Mouse (Mus musculus): ENCODE results near the gene Cox10.
A peak's percentile ranks its signal among the peaks of the same experiment; 100 is the strongest.

The Cox10 gene

DNA sequence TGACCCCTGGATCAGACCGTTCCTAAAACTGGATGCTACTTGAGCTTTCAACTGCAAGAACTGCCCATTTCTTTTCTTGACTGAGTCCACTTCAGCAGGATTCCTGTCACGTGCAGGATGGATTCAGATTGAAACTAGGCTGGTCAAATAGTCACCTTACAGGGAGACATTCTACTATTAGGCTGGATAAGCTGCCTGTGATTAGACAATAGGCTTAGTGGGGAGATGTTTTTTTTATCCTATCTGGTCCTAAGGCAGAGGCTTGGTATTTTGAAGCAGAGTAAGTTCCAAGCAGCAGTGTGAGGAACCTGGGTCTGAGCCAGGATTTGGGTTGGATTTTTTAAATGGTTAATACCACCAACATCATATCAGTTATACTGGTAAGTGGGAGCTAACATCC, 125.4 kb downstream of the Cox10 start:
- DNase-seq (ENCODE audit: low spot score): no peak

DNA sequence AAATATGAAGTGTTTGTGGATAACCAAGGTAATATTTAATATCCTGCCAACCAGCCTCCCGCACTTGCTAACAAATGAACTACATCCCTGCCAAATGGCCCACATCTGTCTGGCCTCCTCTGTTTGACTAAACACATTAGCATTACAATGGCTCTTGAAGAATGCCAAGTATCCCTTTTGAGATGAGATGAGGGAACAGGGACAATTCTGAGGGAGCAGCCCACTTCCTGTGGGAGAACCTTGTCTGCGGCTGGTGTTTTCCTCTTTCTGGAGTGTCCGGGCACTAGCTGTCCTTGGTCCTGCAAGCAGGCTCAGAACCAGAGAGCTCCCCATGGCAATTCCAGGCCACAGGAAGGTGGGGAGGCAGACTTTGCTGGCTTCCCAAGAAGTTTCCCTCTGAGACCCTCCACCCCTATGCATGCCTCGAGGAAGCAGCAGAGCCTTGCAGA, 126.5 kb downstream of the Cox10 start:
- DNase-seq (ENCODE audit: low spot score): no peak

DNA sequence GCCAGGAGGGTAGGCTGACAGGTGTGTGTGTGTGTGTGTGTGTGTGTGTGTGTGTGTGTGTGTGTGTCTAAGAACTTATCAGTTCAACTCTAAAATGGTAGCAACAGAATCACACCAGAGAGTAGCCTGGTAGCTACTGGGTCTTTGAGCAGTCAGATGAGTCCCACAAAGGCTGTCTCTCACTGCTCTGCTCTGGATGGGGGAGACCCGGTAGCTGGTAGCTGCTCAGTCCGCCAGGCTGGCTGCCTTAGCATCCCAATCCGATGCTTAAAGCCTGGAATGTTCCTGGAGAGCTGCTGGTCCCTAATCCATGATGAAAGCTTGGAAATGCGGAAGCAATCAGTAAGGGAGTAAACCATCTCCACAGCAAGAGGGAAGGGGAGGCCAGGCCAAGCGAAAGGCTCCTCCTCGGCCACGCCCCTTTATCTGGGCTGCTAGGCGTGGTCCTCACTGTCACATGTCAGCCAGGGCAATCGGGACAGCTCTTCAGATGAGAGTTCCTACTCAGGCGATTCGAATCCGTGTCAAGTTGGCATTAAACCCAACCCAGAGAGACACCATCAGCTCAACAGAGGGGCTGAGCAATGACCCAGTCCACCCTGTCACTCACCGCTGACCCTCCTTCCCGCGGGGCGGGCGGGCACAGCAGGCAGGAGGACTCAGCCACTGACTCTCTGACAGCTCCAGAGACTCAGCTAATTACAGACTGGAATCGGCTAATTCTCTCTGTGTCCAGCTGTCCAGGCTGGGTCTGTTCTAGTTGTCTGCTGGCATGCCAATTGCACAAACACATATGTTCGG, 127.2 kb downstream of the Cox10 start:
- no peak for DNase-seq (ENCODE audit: low spot score)

DNA sequence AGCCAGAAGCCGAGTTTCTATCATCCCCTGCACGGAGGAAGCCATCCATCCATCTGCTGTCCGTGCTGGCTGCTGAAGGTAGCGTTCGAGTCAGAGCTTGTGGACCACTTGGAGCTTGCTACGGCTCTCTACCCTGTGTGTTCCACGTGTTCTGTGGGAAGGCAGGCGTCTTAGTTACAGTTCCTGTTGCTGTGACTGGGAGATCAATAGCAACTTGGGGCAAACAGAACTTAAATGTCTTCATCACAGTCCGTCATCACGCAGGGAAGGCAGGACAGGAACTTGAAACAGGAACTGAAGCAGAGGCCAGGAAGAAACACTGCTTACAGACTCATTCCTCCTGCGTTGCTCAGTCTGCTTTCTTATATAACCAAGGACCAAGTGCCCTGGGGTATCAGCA, 130.9 kb downstream of the Cox10 start:
- DNase-seq (ENCODE audit: low spot score): no peak

DNA sequence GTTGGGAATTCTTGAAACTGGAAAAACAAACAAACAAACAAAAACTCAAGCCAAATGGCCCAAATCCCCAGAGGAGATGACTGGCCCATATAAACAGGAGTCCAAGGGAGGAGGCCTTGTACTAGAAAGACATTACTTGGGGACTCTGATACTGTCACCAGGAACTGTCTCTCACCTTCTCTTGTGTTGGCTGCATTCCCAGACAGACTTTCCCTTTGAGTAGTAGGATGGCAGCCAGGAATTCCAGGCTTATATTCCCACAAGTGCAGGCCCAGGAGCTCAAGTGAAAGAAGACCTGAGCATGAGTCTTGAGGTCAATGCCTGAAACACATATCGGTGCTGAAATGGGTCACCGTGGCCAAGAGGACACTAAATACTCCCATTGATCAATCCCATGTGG, 132.2 kb downstream of the Cox10 start:
- DNase-seq (ENCODE audit: low spot score): no peak

DNA sequence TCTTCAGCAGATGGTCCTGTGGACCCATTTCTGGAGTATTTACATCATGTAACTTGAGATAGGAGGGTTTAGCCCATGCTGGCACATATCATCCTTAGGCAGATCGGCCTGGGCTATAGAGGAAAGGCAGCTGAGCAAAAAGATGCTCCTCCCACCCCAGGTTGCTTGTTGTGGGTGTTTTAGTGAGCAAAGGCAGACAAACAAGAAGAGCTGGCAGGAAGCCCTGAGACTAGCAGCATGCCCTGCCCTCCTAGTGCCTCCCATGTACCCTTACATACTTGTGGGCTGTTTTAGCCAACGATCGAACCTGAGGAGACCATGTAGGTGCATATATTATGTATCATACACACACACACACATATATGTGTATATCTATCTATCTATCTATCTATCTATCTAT, 135.3 kb downstream of the Cox10 start:
- no peak for DNase-seq (ENCODE audit: low spot score)

DNA sequence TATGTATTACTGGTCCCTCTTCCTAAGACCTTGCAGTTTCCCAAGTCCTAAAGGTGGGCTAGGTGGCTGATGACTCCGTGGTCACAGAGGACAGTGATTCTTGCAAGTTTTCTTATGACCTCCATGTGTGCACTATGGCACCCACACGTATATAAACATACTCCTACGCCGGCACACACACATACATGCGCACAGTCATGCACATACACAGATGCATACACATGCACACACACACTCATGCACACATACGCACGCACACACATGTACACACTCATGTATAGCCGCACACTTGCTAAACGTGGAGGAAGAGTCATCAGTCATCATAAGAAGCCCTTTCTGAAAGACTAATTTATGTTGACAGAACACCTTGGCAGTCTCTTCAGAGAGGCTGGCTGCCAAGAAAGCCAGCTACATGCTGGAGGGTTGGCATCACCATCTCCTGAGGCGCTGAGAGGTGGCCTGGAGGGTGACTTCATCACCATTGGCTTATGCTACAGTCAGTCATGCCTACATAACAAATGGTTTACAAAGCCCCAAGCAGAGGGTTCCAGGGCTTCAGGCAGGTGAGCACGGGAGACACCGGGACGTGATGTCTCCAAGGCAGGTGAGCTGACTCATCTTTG, 135.9 kb downstream of the Cox10 start:
- DNase-seq (ENCODE audit: low spot score): no peak

DNA sequence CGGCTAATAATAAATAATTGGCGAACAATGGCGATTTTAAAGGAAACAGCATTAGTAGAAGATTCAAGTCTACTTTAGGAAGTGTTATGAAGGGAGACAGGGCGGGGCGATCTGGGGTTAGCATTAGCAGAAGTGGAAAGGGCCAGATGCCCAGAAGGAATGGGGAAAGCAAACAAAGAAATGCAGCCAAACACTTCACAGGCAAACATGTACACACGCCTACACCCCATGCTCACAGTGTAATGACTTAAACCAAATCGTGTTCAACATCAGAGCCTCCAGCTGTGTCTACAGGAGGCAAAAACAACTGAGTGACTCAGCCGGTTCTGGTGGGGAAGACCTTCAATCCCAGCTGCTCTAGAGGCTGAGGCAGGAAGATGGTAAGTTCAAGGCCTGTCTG, 137.1 kb downstream of the Cox10 start:
- DNase-seq (ENCODE audit: low spot score): no peak

DNA sequence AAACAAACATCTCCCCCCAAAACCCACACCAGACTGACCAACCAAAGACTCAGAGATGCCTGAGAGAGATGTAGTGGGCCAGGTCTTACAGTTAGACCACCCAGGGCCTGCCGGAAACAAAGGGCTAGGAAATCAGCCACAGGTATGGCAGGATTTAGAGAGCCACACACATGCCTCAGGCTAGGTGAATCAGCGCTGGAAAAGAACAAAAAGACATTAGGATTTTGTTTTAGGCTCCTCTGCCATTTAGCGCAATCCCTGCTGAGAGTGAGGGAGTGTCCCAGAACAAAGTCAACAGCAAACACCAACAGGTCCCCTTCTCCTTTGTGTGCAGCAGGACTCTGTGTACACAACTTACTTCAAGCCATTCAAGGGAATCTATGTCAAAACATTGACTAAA, 142.6 kb downstream of the Cox10 start:
- DNase-seq (ENCODE audit: low spot score): no peak

DNA sequence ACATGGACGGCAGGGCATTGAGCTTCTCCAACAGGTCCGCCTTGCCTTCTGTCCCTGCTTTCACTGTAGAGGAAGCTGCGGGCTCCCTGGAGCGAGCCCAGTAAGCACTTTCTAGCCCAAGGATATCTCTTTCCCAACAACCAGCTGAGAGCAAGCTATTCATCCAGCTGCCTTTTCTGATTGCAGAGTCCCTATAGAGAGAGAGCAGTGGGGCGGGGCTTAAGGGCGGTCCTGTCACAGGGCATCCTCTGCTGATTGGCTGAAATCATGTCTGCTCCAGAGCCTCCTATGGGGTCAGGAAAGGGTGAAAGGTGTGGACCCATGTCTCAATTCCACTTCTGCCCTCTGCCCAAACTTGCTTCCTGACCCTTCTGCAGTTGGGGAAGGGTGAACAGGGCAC, 152.4 kb downstream of the Cox10 start:
- DNase-seq (ENCODE audit: low spot score): no peak

DNA sequence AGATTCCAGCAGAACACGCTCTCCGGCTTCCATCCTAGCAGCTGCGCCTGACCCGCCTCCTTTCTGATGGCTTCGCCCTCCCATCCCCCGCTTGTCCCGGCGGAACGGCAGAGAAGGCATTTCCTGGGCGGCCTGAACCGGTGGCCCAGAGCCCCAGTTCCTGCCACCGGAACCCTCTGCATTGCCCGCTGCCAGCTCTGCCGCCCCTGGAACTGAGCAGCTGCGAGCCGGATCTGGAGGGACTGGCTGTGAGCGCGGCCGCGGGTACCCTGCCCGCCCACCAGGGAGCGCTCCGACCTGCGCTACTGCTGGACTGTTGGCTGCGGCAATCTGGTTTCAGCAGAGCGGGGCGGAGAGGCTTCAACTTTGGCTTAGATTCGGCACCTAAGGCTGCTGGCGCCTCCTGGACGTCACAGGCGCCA, 154.1 kb downstream of the Cox10 start:
- peak; percentile 62 for DNase-seq (ENCODE audit: low spot score)

DNA sequence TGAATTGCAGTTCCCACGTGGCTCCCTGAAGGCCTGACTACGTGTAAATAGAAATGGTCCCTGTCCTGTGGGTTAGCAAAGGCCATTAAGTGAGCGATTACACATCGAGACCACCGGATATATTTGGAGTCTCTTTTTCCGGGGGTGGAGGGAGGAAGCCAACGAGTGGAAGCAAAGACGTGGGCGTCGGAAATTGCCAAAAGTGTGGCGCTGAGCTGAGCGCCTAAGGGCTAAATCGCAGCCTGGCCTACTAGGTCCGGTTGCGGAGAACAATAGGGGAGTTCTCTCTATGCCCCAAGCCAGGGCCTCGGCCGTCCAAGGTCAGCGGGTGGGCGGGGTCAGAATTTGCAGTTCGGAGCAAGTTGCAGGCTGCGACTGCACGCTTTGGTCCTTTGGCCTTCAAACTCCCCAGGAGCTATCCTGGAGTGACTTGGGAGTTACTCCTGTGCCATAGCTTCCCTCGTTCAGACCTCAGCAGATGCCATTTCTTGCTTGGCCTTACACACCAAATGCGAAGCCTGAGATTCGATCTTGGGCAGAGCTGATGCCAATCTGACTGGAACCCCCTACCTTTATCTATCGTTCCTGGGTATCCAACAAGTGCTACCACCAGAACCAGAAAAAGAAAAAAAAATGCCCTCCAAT, 154.9 kb downstream of the Cox10 start:
- DNase-seq (ENCODE audit: low spot score): no peak

DNA sequence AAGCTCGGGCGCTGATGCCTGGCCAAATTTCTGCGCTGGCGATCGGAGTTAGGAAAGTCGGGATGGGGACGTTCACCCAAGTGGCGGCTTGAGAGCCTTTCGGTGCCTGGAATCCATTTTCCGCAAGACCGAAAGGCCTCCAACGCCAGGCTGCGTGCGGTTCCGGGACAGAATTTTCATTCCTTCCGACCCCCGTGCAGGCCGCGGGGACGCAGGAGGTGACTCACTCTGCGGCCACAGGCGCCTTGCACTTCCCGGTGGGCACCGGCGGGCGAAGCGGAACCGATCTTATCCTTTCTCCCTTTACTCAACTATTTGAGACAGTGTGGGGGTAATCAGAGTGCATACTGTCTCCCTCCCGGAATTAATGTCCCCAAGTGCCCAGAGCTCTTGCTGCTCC, 155.9 kb downstream of the Cox10 start:
- peak; percentile 17 for DNase-seq (ENCODE audit: low spot score)

DNA sequence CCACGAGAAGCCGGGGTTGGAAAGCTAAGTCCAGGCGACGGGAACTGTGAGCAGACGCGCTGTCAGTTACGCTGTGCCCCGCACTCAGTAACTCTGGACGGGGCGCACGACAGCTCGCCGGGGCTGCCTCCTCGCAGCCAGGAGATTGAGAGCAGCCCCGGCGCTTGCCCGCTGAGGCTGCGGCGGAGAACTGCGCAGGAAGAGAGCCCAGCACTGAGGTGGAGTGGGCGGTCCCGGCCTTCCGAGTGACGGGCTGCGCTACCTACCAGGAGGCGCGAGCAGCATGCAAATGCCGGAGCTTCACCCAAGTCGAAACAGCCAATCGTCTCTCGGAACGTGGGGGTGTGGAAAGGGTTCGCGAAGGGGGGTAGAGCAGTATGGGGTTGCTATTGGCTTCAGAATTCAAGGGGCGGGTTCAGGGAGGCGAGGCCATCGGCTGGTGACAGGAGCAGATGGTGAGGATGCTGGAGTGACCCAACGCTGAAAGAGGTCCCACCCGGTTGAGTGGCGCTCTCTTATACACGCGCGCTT, 157.1 kb downstream of the Cox10 start, which contains the start of gene Hs3st3b1:
Gene Hs3st3b1 (minus strand): TSS at position 200 of the 531 bp plus-strand sequence.
- peak; percentile 78 for DNase-seq (ENCODE audit: low spot score)

DNA sequence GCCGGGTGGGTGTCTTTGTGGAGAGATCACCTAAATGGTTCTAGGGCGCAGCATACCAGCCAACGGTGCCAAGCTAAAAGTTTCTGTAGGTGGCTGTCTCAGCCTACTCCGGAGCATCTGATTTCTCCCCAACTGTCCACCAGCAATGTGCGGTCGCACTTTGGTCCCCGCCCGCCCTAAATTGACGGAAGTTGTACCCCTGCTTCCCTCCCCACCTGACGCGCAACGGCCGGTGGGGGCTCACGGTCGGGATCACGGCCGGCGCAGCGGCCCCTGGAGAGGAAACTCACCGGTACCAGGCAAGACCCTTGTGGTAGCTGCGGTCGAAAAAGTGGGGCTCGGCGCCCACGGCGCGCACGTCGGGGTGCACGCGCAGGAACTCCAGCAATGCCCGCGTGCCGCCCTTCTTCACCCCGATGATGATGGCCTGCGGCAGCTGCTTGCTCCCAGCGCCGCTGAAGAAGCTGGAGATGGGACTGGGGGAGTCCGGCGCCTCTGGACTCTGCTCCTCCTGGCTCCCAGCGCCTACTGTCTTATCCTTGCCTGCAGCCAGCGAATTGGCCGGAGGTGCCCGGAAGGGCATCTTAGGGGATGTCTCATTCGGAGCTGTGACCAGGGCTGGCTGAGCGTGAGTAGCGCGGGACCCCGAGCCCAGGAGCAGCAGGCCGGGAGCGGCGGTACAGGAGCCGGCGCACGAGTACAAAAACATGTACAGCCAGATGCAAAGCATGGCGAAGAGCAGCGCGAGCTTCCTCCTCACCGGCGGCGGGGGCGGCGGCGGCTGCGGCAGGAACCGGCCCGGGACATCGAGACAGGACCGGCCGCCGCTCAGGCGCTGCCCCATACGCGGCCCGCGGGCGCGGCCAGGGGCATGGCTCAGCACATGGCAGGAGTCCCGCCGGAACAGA, 158.0 kb downstream of the Cox10 start:
- DNase-seq (ENCODE audit: low spot score): peak; percentile 27

DNA sequence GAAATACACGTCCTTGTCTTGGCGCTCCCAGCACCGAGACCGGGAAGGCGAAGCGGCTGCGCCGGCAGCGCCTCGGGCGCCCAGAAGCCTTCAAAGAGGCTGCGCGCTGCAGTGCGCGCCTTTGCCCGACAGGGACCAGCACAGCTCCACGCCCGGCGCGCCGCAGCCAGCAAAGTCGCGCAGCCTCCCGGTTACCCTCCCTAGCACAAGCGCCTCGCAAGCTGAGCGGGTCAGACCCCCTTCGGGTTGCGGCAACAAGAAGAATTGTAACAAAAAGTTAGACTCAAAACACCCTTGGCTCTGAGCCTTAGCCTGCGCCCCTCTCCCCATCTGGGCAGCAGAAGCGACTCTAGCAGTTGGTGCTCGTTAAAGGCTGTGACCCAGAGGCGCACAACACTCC, 158.7 kb downstream of the Cox10 start:
- DNase-seq (ENCODE audit: low spot score): peak; percentile 44

DNA sequence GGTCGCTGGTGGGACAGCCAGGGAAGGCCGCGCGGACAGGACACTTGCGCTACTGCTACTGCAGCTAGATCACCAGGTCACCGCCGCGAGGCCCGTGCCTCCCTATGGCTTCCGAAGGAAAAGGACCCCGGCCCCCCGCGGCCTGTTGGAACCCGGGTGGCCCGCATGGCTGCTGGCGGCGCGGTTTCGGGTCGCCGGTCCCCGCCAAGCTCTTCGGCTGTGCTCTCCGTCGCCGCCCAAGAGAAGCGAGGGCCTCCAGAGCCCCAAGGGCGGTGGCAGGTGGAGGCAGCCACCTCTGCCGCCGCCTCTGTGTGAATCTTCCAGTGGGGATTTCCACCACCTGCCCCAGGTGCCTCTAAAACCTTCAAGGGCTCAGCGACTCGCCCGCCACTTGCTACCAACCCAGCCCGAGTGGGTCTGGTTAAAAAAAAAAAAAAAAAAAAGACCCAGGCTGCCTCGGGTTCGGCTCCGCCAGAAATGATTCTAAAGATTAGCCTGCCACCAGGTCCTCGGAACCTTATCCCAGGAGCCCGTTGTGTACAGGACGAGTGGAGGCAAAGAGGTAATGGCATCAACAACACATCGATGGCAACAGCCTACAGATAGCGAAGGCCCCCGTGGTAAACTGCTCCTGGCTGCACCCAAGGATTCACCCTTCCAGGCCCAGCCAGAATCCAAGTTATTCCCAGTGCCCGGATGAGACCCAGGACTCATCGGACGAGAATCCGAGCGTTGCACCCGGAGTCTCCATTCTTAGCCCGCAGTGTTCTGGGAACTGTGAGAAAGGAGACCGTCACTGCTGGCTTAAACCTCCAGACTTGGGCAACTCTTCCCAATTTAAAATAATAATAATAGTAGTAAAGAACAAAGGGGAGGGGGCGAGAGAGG, 159.8 kb downstream of the Cox10 start:
- no peak for DNase-seq (ENCODE audit: low spot score)

DNA sequence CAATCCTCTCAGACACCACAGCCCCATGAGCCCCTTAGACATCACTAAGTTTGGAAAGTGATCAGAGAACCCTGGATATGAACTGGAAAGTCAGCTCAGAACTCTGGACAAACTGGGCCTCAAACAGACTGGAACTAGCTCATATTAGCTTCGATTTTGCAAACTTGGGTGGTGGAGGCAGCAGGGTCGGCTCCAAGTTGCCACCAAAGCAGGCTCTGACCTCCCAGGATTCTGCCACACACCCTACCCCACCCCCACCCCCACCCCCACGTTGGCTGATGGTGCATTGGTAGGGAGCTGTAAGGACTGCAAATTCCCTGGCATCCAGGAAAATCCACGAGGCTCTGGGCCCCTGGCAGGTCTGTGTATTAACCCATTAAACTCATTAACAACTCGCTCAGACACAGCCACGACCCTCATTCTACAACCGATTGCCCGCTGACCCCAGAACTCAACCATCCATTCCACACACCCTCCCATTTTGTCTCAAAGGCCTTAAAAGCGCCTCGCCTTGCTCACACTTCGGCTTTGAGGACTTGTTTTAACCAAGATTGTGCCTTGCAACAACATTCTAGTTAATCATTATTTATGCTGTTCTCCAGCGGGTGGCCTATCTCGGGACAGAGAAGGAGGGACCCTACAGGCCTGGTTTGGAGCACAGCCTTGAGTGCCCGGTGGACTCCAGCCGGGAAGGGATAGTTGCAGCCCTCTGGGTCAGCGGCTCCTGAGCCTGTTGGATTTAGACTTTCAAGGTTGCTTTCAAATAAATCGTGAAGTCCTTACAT, 160.8 kb downstream of the Cox10 start:
- no peak for DNase-seq (ENCODE audit: low spot score)

DNA sequence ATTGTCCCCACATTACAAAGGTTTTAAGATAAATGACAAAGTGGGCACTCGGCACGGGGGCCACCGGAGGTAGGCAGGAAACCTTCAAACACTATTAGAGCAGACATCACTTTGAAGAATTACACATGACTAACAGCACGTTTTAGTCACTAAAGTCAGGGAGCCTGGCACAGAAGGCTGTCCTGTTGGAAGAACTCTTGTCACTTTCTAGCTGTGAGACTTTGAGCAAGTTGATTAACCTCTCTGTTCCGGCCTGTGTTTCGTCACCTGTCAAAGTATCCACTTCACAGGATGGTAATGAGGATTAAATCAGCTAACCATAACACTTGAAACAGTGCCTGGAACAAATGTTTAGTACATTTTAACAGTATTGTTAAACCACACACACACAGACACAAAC, 161.7 kb downstream of the Cox10 start:
- no peak for DNase-seq (ENCODE audit: low spot score)

DNA sequence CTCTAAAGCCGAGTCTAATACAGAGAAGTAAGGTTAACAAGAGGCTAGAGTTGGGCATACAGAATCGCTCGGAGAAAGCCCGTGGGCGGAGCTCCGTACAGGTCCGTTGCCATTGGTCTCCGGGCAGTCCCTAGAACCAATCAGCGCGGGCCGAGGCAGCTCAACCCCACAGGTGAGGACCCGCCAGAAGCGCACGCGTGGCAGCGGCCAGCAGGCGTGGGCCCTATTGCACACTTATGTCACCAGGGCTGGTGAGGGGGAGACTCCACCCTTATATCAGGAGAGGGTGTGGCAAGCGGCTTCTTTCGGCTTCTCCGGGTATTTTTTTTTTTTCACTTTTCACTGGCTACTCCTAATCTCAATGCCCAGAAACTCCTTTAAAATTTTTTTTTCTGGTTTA, 164.9 kb downstream of the Cox10 start:
- peak; percentile 24 for DNase-seq (ENCODE audit: low spot score)
